23 mouse cellular contexts compared by ENCODE assay signal in genomic region chr5:129111729-129112128, GRCm38 (mm10). TPM values are rescaled to one million over a fixed set of nuclear protein-coding genes. Genes with fewer than 3 reads are reported as not detected.
DNase-seq lines count a peak whose midpoint lies in the region; ATAC-seq and TF ChIP-seq lines count a peak whose summit lies in the region.
"Had no signal": no experiment of that assay in that cellular context is flagged by ENCODE, and none has a peak within 500 bp of the region (broad histone marks: within the 10 kb centered on the region; RNA-seq: fewer than 3 reads in every experiment).

No protein-coding gene starts in this region.

- WGBS in hindbrain, embryonic 10.5 days: 45% methylated on average over 8 of the region's 8 CpGs
- WGBS in hindbrain, postnatal 0 days: 35% methylated on average over 8 of the region's 8 CpGs
- WGBS in midbrain, embryonic 10.5 days: 70% methylated on average over 8 of the region's 8 CpGs
- 56% methylated on average over 8 of the region's 8 CpGs for WGBS in midbrain, postnatal 0 days

- no peak for ATAC-seq in hindbrain, postnatal 0 days
- ATAC-seq in midbrain, postnatal 0 days (ENCODE audit: low FRiP score): no peak
- ATAC-seq: activated CD4-positive, CD25-positive, alpha-beta regulatory T cell, adult 4 months; forebrain, embryonic 14.5 days; forebrain, embryonic 16.5 days had no signal

- peak overlapping the region; percentile 74 for H3K27ac ChIP-seq in hindbrain, embryonic 10.5 days
- H3K27ac ChIP-seq in hindbrain, postnatal 0 days: no peak overlapping the region
- peak overlapping the region; percentile 39; the same call in 1 of the 2 replicates for H3K27ac ChIP-seq in midbrain, embryonic 10.5 days (replicated peaks)
- no peak overlapping the region for H3K27ac ChIP-seq in midbrain, postnatal 0 days (ENCODE audit: low read depth, low read length)
- H3K27ac ChIP-seq in testis, adult 2 months (ENCODE audit: control insufficient read depth, insufficient read depth, low read depth, low read length): no peak overlapping the region
- H3K27ac ChIP-seq: embryonic facial prominence, embryonic 13.5 days; embryonic facial prominence, embryonic 15.5 days; forebrain, embryonic 10.5 days; forebrain, embryonic 12.5 days had no signal

- H3K4me3 ChIP-seq in hindbrain, embryonic 10.5 days: no peak overlapping the region
- H3K4me3 ChIP-seq in hindbrain, postnatal 0 days (ENCODE audit: low read length): no peak overlapping the region
- H3K4me3 ChIP-seq in midbrain, embryonic 10.5 days: no peak overlapping the region
- no peak overlapping the region for H3K4me3 ChIP-seq in midbrain, postnatal 0 days (ENCODE audit: low read depth, low read length)
- H3K4me3 ChIP-seq in testis, adult 2 months (ENCODE audit: control insufficient read depth, low read depth, low read length): peak overlapping the region; percentile 2
- H3K4me3 ChIP-seq: embryonic facial prominence, embryonic 13.5 days; embryonic facial prominence, embryonic 15.5 days; erythroblast, embryonic 14.5 days; forebrain, embryonic 10.5 days; forebrain, embryonic 12.5 days had no signal

- H3K9me3 ChIP-seq in hindbrain, embryonic 10.5 days: no peaks in the 10 kb centered on the region
- H3K9me3 ChIP-seq in hindbrain, postnatal 0 days (ENCODE audit: low read length): no peaks in the 10 kb centered on the region
- H3K9me3 ChIP-seq in midbrain, embryonic 10.5 days (replicated peaks): no peaks in the 10 kb centered on the region
- no peaks in the 10 kb centered on the region for H3K9me3 ChIP-seq in midbrain, postnatal 0 days (ENCODE audit: low read length)
- H3K9me3 ChIP-seq: embryonic facial prominence, embryonic 13.5 days; embryonic facial prominence, embryonic 15.5 days; forebrain, embryonic 10.5 days; forebrain, embryonic 12.5 days had no signal

- no peak overlapping the region for H3K4me2 ChIP-seq in hindbrain, postnatal 0 days (ENCODE audit: low read depth, low read length)
- no peak overlapping the region for H3K4me2 ChIP-seq in midbrain, postnatal 0 days (ENCODE audit: low read depth, low read length, poor library complexity, severe bottlenecking)
- H3K4me2 ChIP-seq: embryonic facial prominence, embryonic 13.5 days; embryonic facial prominence, embryonic 15.5 days; forebrain, embryonic 12.5 days had no signal

- DNase-seq in hindbrain, embryonic 10.5 days (ENCODE audit: low spot score): no peak
- DNase-seq in hindbrain, postnatal 0 days (ENCODE audit: low spot score): no peak
- DNase-seq in midbrain, embryonic 10.5 days (ENCODE audit: low spot score): no peak
- no peak for DNase-seq in midbrain, postnatal 0 days (ENCODE audit: low spot score)
- no peak for DNase-seq in testis, postnatal 10 days (ENCODE audit: low spot score)
- DNase-seq in embryo, embryonic 9.5 days (ENCODE audit: extremely low spot score): no peak
- DNase-seq: adrenal gland, adult 8-10 months; adrenal gland, postnatal 14 days; adrenal gland, postnatal 36 days; cerebellum, adult 11-12 months; cerebellum, adult 2 months; cerebellum, adult 9-10 months; cerebellum, postnatal 10 days; cerebellum, postnatal 25 days had no signal

- no peak for TF ChIP-seq POLR2A in testis, adult 2 months (IDR thresholded peaks at IDR 0.05; ENCODE audit: control insufficient read depth, low read depth, low read length)

- peaks cover 9% of the 10 kb centered on the region for H3K4me1 ChIP-seq in hindbrain, embryonic 10.5 days (replicated peaks)
- no peaks in the 10 kb centered on the region for H3K4me1 ChIP-seq in hindbrain, postnatal 0 days (ENCODE audit: insufficient read depth, low read length)
- H3K4me1 ChIP-seq in midbrain, embryonic 10.5 days: peaks cover 8% of the 10 kb centered on the region
- H3K4me1 ChIP-seq in midbrain, postnatal 0 days (ENCODE audit: insufficient read depth, low read length): no peaks in the 10 kb centered on the region
- H3K4me1 ChIP-seq in testis, adult 2 months (ENCODE audit: control insufficient read depth, insufficient read depth, low read length): peaks cover 9% of the 10 kb centered on the region
- H3K4me1 ChIP-seq: embryonic facial prominence, embryonic 15.5 days; forebrain, embryonic 12.5 days had no signal

- H3K9ac ChIP-seq in hindbrain, postnatal 0 days (replicated peaks; ENCODE audit: low read length): no peak overlapping the region
- no peak overlapping the region for H3K9ac ChIP-seq in midbrain, postnatal 0 days (replicated peaks; ENCODE audit: low read length, poor library complexity, severe bottlenecking)
- H3K9ac ChIP-seq: embryonic facial prominence, embryonic 13.5 days; embryonic facial prominence, embryonic 15.5 days; forebrain, embryonic 12.5 days had no signal

- 0 out of 2 replicates have a peak, but pooled peaks cover 5% of the 10 kb centered on the region for H3K27me3 ChIP-seq in hindbrain, embryonic 10.5 days (ENCODE audit: insufficient read depth, poor library complexity, severe bottlenecking)
- no peaks in the 10 kb centered on the region for H3K27me3 ChIP-seq in hindbrain, postnatal 0 days (ENCODE audit: insufficient read depth, low read length)
- no peaks in the 10 kb centered on the region for H3K27me3 ChIP-seq in midbrain, embryonic 10.5 days (ENCODE audit: low read depth, poor library complexity, severe bottlenecking)
- H3K27me3 ChIP-seq in midbrain, postnatal 0 days (ENCODE audit: insufficient read depth, low read length): no peaks in the 10 kb centered on the region
- H3K27me3 ChIP-seq in testis, adult 2 months (ENCODE audit: control insufficient read depth, insufficient read depth, low read length): no peaks in the 10 kb centered on the region
- H3K27me3 ChIP-seq: forebrain, embryonic 12.5 days had no signal

- TF ChIP-seq CTCF in hindbrain, postnatal 0 days (IDR thresholded peaks at IDR 0.05; ENCODE audit: low read depth): no peak
- TF ChIP-seq CTCF in midbrain, postnatal 0 days (IDR thresholded peaks at IDR 0.05): no peak
- no peak for TF ChIP-seq CTCF in testis, adult 2 months (IDR thresholded peaks at IDR 0.05; ENCODE audit: control insufficient read depth, insufficient read depth, insufficient replicate concordance, low read depth, low read length)

- no peaks in the 10 kb centered on the region for H3K36me3 ChIP-seq in hindbrain, embryonic 10.5 days
- no peaks in the 10 kb centered on the region for H3K36me3 ChIP-seq in hindbrain, postnatal 0 days (ENCODE audit: insufficient read depth, low read length)
- no peaks in the 10 kb centered on the region for H3K36me3 ChIP-seq in midbrain, embryonic 10.5 days
- H3K36me3 ChIP-seq in midbrain, postnatal 0 days (ENCODE audit: insufficient read depth, low read length): no peaks in the 10 kb centered on the region
- H3K36me3 ChIP-seq in testis, adult 2 months (ENCODE audit: control insufficient read depth, insufficient read depth, low read length): no peaks in the 10 kb centered on the region
- H3K36me3 ChIP-seq: embryonic facial prominence, embryonic 13.5 days; embryonic facial prominence, embryonic 15.5 days; forebrain, embryonic 10.5 days; forebrain, embryonic 12.5 days had no signal

RNA-seq across cellular contexts. Expression of gene Adgrd1, which starts 15.2 kb away (rescaled TPM):
- 0.06 and 0.13 TPM in 2 replicates for polyA plus RNA-seq in hindbrain, embryonic 10.5 days (2016; fragmentation: Nextera tagmentation; extraction: Ambion mirVana)
- total RNA-seq in hindbrain, postnatal 0 days (2014; rRNA removed): 0.52 and 0.54 TPM in 2 replicates
- polyA plus RNA-seq in hindbrain, postnatal 0 days (2015; fragmentation: Nextera tagmentation; extraction: Ambion mirVana): 0.21 and 0.23 TPM in 2 replicates
- polyA plus RNA-seq in midbrain, embryonic 10.5 days (2016; fragmentation: Nextera tagmentation; extraction: Ambion mirVana): 0.09 and 0.16 TPM in 2 replicates
- total RNA-seq in midbrain, postnatal 0 days (2014; rRNA removed): 0.42 and 0.77 TPM in 2 replicates
- 0.17 and 0.26 TPM in 2 replicates for polyA plus RNA-seq in midbrain, postnatal 0 days (2015; fragmentation: Nextera tagmentation; extraction: Ambion mirVana)
- 1.3 and 1.6 TPM in 2 replicates for polyA plus RNA-seq in testis, adult 2 months (2012; rRNA removed)
- polyA plus RNA-seq: erythroblast, embryonic 14.5 days had no signal

Comparison
In these comparisons a context has a peak if more than half of its experiments do, and no peak if none do; other contexts are left out.
1. H3K27ac ChIP-seq: peak in hindbrain, embryonic 10.5 days (single experiment) and midbrain, embryonic 10.5 days (single experiment); none in hindbrain, postnatal 0 days (single experiment), midbrain, postnatal 0 days (single experiment) and testis, adult 2 months (single experiment).